Mouse (Mus musculus) 3T3-L1 (cell line): ENCODE data around the gene Lpin1.

ENCODE experiments used
- DNase-seq: peaks from one replicate; pipeline ENCODE4 v3.0.0-alpha.2; 2015; ENCODE audit warnings: low read depth, low spot score

Lpin1 gene

DNA sequence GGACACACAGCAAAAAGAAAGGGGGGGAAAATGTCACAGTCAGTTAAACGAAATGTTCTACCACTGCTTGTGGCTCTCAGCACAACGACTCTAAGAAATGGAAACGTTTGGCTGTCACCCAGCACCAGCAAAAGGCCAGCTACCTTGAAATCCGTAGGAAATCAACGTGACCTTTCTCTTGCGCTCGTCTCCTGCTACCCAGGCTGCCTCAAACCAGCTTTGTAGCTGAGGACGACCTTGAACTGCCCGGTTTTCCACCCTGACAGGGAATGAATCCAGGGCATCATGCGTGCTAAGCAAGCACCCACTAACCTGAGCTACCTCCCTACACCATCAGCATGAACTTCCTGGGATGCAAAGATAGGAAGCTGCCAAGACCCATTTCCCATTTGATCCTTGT lies 39.5 kb downstream of the Lpin1 start:
- DNase-seq = no peak

GRCm38 (mm10) chr12:16570371-16571060 lies 40.2 kb downstream of the Lpin1 start:
- no peak for DNase-seq

GRCm38 (mm10) chr12:16568936-16569650 lies 41.7 kb downstream of the Lpin1 start:
- no peak for DNase-seq

GRCm38 (mm10) chr12:16568496-16568895 lies 42.3 kb downstream of the Lpin1 start:
- DNase-seq = peak; percentile 86

GRCm38 (mm10) chr12:16568090-16568489 lies 42.7 kb downstream of the Lpin1 start:
- peak; percentile 27 for DNase-seq

GRCm38 (mm10) chr12:16563427-16563826 lies 47.3 kb downstream of the Lpin1 start:
- no peak for DNase-seq

DNA sequence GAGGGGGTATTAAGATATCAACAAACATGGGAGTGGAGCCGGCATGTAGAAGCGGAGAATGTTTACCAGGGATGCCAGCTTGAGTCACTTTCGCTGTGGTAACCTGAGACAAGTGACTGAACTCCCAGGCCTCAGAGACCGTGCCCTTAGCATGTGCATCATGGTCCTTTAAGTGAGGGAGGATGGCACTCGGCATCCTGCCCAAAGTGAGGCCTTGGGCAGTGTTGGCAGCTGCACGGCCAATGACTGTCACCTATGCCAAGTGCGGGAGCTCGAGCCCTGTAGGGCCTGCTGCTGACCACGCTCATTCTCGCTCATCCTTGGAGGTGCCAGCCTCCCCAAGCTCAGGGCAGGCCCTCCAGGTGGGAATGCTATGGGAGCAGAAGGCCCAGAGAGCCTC lies 48.1 kb downstream of the Lpin1 start:
- DNase-seq = no peak

DNA sequence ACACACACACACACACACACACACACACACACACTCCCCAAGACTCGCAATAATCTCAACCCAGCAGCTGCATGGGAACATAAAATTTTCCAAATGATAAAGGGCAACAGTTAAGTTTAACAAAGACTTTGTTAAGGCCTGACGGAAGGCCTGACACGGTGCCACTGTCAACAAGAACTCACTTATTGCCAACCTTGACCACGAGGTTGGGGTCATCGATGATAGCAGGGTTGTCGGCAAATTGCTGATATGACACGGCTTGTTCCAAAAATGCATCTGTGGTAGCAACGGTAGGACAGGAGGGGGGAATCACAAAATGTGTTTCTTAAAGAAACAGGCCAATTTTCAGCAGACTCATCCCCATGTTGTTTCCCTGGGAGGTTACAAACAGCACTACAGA lies 48.6 kb downstream of the Lpin1 start:
- no peak for DNase-seq

DNA sequence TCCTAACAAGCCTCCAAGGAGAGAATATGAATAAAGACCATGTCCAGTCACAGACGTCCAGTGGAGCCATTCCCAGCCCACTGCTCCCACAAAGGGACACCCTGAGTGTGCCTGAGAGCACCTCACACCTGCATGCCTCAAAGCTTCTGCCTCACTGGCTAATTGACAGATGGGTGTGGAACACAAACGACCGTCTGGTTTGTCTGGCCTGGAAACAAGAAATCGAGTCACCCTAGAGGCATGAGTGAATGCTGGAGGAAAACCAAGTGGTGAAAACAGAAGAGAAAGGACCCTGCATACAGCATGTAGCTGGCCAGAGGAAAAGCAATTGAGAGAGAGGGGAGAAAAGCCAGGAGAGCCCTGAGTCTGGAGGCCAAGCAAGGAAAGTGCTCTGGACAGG lies 53.5 kb downstream of the Lpin1 start:
- DNase-seq = no peak

DNA sequence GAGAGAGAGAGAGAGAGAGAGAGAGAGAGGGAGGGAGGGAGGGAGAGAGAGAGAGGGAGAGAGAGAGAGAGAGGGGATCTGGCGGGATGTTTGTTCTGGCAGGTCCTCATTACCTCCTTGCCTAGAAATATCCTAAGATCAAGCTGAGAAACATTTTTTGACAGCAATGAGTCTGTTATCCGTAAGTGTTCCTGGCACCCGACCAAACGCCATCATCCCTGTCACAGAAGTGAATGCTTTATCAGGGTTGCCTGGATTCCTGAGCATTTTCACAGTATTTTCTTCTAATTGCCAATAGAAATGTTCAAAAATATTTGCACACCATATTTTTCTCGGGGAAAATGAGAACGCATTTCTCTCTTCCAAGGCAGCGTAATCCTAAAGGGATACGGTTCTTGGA lies 56.6 kb downstream of the Lpin1 start:
- no peak for DNase-seq

- no peak for DNase-seq
These were observed 58.5 kb downstream of the Lpin1 start for GRCm38 (mm10) chr12:16552108-16552771.

GRCm38 (mm10) chr12:16550983-16551454 lies 59.7 kb downstream of the Lpin1 start:
- DNase-seq = no peak

DNA sequence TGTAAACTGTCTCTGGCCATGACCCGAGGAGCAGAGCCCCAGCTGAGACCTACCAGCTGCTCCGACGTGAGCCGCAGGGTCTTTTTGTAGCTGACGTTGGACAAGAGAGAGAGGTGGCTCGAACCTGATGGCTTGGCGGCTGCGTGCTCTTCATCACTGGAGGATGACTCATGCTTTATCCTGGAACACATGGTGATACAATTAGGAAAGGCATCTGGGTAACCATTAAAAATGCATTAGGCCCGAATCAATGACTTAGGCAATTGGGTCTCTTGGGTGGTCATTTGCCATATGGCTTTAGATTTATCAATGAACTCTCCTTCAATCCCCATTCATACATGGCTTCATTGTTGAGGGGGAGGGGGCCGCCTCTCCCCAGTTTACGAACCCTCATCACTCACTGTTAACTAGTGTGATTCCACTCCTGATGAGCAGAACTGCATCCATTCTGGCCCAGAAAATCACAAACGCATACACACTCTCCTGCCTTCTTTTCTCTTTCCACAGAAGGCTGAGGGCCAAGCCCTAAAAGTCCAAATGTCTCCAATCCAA lies 61.9 kb downstream of the Lpin1 start:
- DNase-seq = no peak

- no peak for DNase-seq
These were observed 69.2 kb downstream of the Lpin1 start for GRCm38 (mm10) chr12:16541606-16542005.

- no peak for DNase-seq
These were observed 70.1 kb downstream of the Lpin1 start for GRCm38 (mm10) chr12:16540712-16541111.

GRCm38 (mm10) chr12:16539965-16540661 lies 70.7 kb downstream of the Lpin1 start:
- DNase-seq = no peak

DNA sequence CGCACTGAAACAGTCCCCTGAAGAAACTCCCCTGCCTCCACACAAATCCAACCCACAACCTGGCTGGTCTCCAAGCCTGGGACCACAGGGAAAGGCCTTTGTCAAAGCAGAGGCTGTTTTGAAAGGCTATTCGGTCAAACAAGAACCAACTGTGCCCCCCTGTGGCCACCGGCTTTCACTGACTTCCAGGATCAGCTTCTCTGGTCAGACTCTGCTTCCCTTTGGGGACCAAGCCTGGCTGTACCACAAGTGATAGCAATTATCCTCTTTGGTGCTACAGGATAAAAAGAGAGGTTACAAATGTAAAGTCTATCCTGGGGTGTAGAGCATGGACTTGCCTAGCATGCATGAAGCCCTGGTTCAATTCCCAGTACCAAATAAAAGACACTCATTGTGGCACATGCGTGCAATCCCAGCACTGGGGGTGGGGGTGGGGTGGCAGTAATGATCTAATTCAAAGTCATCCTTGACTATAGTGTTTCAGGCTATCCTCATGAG lies 77.4 kb downstream of the Lpin1 start:
- DNase-seq = peak; percentile 98

- peak; percentile 82 for DNase-seq
These were observed 77.9 kb downstream of the Lpin1 start for GRCm38 (mm10) chr12:16532860-16533230.

- DNase-seq = peak; percentile 95
These were observed 78.6 kb downstream of the Lpin1 start for GRCm38 (mm10) chr12:16531956-16532859.

DNA sequence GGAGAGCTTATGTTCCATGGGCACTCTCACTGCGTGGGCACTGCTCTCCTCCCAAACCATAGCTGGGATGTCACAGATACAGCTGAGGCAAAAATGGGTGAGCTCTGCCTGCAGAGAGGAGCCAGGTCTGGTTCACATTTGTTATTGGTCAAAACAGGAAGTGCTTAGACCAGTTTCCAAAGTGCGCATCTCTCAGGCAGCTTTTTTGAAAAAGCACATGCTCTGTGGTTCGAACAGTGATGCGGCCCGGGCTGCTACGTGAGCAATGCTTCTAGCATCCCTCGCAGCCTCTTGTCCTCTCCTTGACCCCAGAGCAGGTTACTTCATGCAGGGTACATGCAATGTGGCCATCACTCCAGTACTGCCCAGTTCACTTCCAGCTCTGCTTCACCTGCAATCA lies 82.1 kb downstream of the Lpin1 start:
- DNase-seq = no peak

GRCm38 (mm10) chr12:16527941-16528340 lies 82.8 kb downstream of the Lpin1 start:
- no peak for DNase-seq
